Mouse (Mus musculus) forebrain, embryonic 11.5 days (tissue): ENCODE measurements around the gene Ints2. TPM values are rescaled to one million over a fixed set of nuclear protein-coding genes. Genes with fewer than 3 reads are reported as not detected.
"Not testable (repeated sequence)": the region's sequence is repeated elsewhere in the genome, so short reads cannot be mapped to it uniquely, and the experiment has no call there.

ENCODE experiments used
- ATAC-seq: fragments of 200-750 bp; cut with Nextera tagmentation; replicated peaks from 2 replicates; pipeline ENCODE4 v1.8.0; 2017; ENCODE audit warnings: moderate TSS enrichment; ENCODE audit not compliant: low FRiP score
- DNase-seq: peaks from one replicate; pipeline ENCODE4 v3.0.0-alpha.2; 2017; ENCODE audit warnings: low spot score
- H3K27ac ChIP-seq: fragments of 300-500 bp; sonication (generic); 2 replicates; pipeline ENCODE4 v1.5.1; 2014; ENCODE audit warnings: low read depth, low read length
- H3K27me3 ChIP-seq: fragments of 300-500 bp; sonication (generic); 2 replicates; pipeline ENCODE4 v1.6.1; 2014; ENCODE audit warnings: mild to moderate bottlenecking, low read length, mixed read lengths; ENCODE audit not compliant: control insufficient read depth, insufficient read depth
- H3K36me3 ChIP-seq: fragments of 300-500 bp; sonication (generic); 2 replicates; pipeline ENCODE4 v1.6.1; 2014; ENCODE audit warnings: mild to moderate bottlenecking, low read length, moderate library complexity, mixed read lengths; ENCODE audit not compliant: control insufficient read depth, insufficient read depth
- H3K4me1 ChIP-seq: fragments of 300-500 bp; sonication (generic); replicated peaks from 2 replicates; pipeline ENCODE4 v1.6.1; 2014; ENCODE audit warnings: low read length, mixed read lengths; ENCODE audit not compliant: control insufficient read depth, insufficient read depth
- H3K4me2 ChIP-seq: fragments of 300-500 bp; sonication (generic); 2 replicates; pipeline ENCODE4 v1.6.1; 2014; ENCODE audit warnings: low read depth, mild to moderate bottlenecking, low read length, moderate library complexity, mixed read lengths; ENCODE audit not compliant: severe bottlenecking
- H3K4me3 ChIP-seq: fragments of 300-500 bp; sonication (generic); 2 replicates; pipeline ENCODE4 v1.5.1; 2014; ENCODE audit warnings: low read depth, low read length
- H3K9ac ChIP-seq: fragments of 300-500 bp; sonication (generic); 2 replicates; pipeline ENCODE4 v1.6.1; 2014; ENCODE audit warnings: low read length
- H3K9me3 ChIP-seq: fragments of 300-500 bp; sonication (generic); 2 replicates; pipeline ENCODE4 v1.6.1; 2016; ENCODE audit warnings: low read length, mixed read lengths; ENCODE audit not compliant: control insufficient read depth
- WGBS: fragments of 180-500 bp; shearing (Covaris S2); extraction: QIAGEN DNeasy Blood & Tissue Kit; methylation state at CpG from one replicate; pipeline ENCODE4 v1.1.7; 2014; 5-methylcytosine and 5-hydroxymethylcytosine counted together
- polyA plus RNA-seq: library from polyadenylated mRNA; unstranded; fragments of >200 nt; fragmentation: Nextera tagmentation; extraction: Ambion mirVana; gene quantifications from 2 replicates; pipeline ENCODE4 v1.2.1, GENCODE M21; 2014

Ints2 gene
- polyA plus RNA-seq, 1 experiment from 2014 or later = 54.9 TPM

DNA sequence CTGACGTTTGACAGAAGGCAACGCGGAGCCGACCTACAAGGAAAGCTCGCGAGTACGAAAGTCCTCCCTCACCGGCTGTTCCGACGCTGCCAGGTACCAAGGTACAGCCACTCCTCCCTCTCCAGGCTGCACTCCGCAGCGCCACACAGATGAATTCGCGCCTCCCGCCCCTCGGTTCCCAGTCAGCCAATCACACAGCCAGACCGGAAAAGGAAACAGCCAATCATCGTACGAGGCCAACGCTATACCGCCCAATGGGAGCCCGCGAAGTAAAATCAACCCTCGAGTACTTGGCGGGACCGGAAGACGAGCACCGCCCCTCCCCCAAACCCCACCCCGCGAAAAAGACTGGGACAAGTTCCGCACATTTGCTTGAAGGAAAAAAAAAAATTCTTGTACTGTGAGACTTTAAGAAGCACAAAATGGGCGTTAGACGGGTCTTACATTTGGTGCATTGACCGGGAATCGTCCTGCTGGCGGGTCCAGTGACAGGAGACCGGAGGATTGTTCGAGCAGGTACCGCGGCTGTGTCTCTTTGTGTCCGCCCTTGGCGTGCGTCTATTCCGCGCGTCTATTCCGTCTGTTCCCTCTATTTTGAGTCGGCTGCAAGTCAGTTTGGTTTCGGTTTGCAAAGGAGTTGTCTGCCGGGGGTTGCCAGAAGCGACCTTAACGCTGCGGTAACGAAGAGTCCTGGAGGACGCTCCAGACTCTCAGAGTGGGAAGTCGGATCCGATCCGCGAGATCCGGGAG is 56.2 kb downstream of the Ints2 start, which contains the start of gene Brip1:
Gene Brip1, minus strand, starts transcription at position 157 of the 750 bp plus-strand sequence.
- peak within 1 kb of the TSS; percentile 79 for H3K9ac ChIP-seq
- DNase-seq (peak; percentile 98), ATAC-seq (peak; percentile 99)
- WGBS = under 1% methylated on average over 59 of the region's 60 CpGs
- peak within 1 kb of the TSS; percentile 73 for H3K4me3 ChIP-seq
- peaks cover 33% of the 10 kb centered on the region for H3K36me3 ChIP-seq
- H3K27ac ChIP-seq = peak within 1 kb of the TSS; percentile 71
- H3K4me2 ChIP-seq = peak within 1 kb of the TSS; percentile 71
- H3K9me3 ChIP-seq = peaks cover 11% of the 10 kb centered on the region
- no peaks in the 10 kb centered on the region for H3K27me3 ChIP-seq
- peaks cover 1% of the 10 kb centered on the region; the same call in 1 of the 2 replicates for H3K4me1 ChIP-seq

DNA sequence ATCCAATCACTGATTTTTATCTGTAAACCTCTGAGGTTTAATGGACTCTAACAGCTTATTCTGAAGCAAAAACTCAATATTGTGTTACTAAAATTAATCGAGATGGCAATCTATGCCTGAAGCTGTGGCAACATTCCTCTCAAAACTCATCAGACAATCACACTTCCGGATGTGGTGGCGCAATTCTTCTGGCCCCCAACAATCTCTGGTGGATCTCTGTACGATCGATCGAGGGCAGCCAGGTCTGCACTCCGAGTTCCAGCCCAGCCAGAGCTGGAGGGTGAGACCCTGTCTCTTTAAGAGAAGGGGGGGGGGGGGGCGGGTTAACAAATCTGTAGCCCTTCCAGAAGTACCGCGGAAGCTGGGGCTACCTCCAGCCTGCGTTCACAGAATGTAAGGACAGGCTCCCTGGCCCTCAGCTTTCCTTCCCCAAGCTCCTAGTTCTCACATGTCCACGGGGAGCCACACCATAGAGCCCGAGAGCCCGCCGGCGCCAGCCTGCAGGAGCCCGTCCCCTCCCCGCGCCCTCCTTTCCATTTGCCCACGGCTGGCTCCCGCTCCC is 56.8 kb downstream of the Ints2 start:
- 1% methylated on average over 21 of the region's 21 CpGs for whole genome bisulfite sequencing
- Histone ChIP-seq H3K27ac (peak overlapping the region; percentile 69; the same call in 1 of the 2 replicates), H3K9me3 (peaks cover 11% of the 10 kb centered on the region), H3K9ac (peak overlapping the region; percentile 77), H3K4me3 (peak overlapping the region; percentile 73), H3K4me2 (peak overlapping the region; percentile 58), H3K36me3 (peaks cover 29% of the 10 kb centered on the region), H3K27me3 (no peaks in the 10 kb centered on the region), H3K4me1 (peaks cover 1% of the 10 kb centered on the region; the same call in 1 of the 2 replicates)
- DNase-seq (no peak), ATAC-seq (peak; percentile 78)

- Histone ChIP-seq H3K4me3 (no peak overlapping the region), H3K4me2 (peak overlapping the region; percentile 58), H3K27ac (no peak overlapping the region), H3K36me3 (peaks cover 21% of the 10 kb centered on the region), H3K4me1 (peaks cover 1% of the 10 kb centered on the region; the same call in 1 of the 2 replicates), H3K9me3 (peaks cover 11% of the 10 kb centered on the region), H3K9ac (no peak overlapping the region), H3K27me3 (no peaks in the 10 kb centered on the region)
- DNase-seq (no peak), ATAC-seq (no peak)
- WGBS = 62% methylated on average over 4 of the region's 4 CpGs
Measured at GRCm38 (mm10) chr11:86199733-86200132, 57.6 kb downstream of the Ints2 start.

- not testable (repeated sequence) for H3K4me1 ChIP-seq, H3K27me3 ChIP-seq, H3K9ac ChIP-seq, H3K36me3 ChIP-seq, H3K27ac ChIP-seq, H3K4me3 ChIP-seq, ATAC-seq, H3K4me2 ChIP-seq, DNase-seq, H3K9me3 ChIP-seq
- 93% methylated on average over 7 of the region's 7 CpGs for WGBS
Measured at GRCm38 (mm10) chr11:86185224-86185623, 72.2 kb downstream of the Ints2 start.

DNA sequence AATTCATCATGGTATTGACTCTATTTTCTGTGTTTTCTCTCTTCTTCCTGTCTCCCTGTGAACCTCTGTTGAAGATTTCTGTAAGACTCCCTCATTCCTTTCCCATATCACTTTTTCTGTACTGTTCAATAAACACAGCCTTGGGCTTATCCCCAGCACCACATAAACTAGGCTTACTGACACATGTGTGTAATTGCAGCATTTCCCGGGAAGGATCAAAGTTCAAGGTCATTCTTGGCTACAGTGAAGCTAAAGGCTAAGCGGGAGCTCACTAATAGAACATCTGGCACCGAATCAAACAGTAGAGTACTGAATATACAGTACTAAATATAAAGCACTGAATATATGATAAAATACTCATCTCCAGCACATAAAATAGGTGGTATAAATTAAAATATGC is 81.5 kb downstream of the Ints2 start:
- Histone ChIP-seq H3K9ac (no peak overlapping the region), H3K4me3 (no peak overlapping the region), H3K27ac (no peak overlapping the region), H3K4me2 (no peak overlapping the region), H3K4me1 (no peaks in the 10 kb centered on the region), H3K9me3 (no peaks in the 10 kb centered on the region), H3K36me3 (no peaks in the 10 kb centered on the region), H3K27me3 (no peaks in the 10 kb centered on the region)
- no peak for DNase-seq
- no peak for ATAC-seq
- 84% methylated on average over 3 of the region's 3 CpGs for WGBS

DNA sequence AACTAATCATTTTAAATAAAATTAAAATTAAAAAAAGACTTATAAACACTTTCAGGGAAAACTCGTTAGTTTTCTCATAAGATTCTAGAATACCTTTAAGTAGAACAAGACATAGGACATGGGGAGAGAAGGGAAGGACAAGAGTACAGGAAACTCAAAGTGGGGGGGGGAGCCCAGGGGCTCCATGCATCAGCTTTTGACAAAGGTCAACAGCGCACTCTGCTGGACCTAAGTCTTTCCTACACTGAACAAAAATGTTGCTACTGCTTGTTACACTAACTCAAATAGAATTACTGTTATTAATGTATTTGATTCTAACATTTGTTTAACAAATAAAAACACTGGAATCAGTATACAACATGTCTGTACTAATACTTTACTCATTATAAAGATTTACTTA is 83.2 kb downstream of the Ints2 start:
- DNase-seq = peak; percentile 52
- Histone ChIP-seq H3K9ac (no peak overlapping the region), H3K4me3 (no peak overlapping the region), H3K36me3 (no peaks in the 10 kb centered on the region), H3K4me1 (no peaks in the 10 kb centered on the region), H3K9me3 (no peaks in the 10 kb centered on the region), H3K4me2 (no peak overlapping the region), H3K27ac (no peak overlapping the region), H3K27me3 (no peaks in the 10 kb centered on the region)
- ATAC-seq = no peak
- 61% methylated on average over 2 of the region's 2 CpGs for WGBS

GRCm38 (mm10) chr11:86170743-86171142 is 86.6 kb downstream of the Ints2 start:
- Histone ChIP-seq H3K4me3 (no peak overlapping the region), H3K4me1 (no peaks in the 10 kb centered on the region), H3K27me3 (no peaks in the 10 kb centered on the region), H3K27ac (no peak overlapping the region), H3K9ac (no peak overlapping the region), H3K36me3 (no peaks in the 10 kb centered on the region), H3K4me2 (no peak overlapping the region), H3K9me3 (no peaks in the 10 kb centered on the region)
- ATAC-seq (no peak), DNase-seq (no peak)
- WGBS = 89% methylated on average over 2 of the region's 2 CpGs
